Mouse (Mus musculus) myocyte (in vitro differentiated cells): ENCODE measurements around the gene Itpripl1.

Experiments used
- CEBPB ChIP-seq: IDR thresholded peaks from 2 replicates; pipeline ENCODE4 v1.6.1; 2011; ENCODE audit warnings: mild to moderate bottlenecking, moderate library complexity; ENCODE audit not compliant: poor library complexity, insufficient read depth, severe bottlenecking
- MYOD1 ChIP-seq, 3 experiments: IDR thresholded peaks; one replicate each; pipeline ENCODE4 v1.6.1; 2011; ENCODE audit warnings: control low read depth in 2 of 3, low read depth in 2 of 3, mild to moderate bottlenecking in 2 of 3, moderate library complexity in 1 of 3; ENCODE audit not compliant: insufficient read length in 2 of 3, control insufficient read depth in 1 of 3
- POLR2A ChIP-seq: IDR thresholded peaks from one replicate; pipeline ENCODE4 v1.6.1; 2011; ENCODE audit warnings: low read depth, mild to moderate bottlenecking, control low read depth, moderate library complexity; ENCODE audit not compliant: insufficient read length
- POLR2AphosphoS2 ChIP-seq: IDR thresholded peaks from one replicate; pipeline ENCODE4 v1.6.1; 2011; ENCODE audit warnings: low read depth, control low read depth; ENCODE audit not compliant: insufficient read length

DNA sequence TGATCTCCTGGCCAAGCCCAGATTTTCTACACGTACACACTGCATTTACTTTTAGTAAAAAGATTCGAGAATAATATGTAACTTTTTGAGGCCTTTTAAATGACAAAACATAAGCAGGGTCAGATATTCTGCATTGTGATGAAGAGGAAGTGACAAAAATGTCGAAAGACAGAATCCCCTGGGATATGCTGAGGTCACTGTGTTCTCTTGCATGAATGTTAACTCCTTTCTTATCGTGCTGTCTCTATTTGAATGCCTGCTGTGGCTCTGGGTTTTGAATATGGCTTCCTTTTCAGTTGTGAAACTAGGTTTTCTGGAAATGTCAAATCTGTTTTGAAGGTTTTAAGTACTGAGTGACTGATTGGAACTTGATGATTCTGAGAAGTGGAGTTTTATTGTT, 22.4 kb upstream of the Itpripl1 start:
- TF ChIP-seq POLR2A, result no peak
- TF ChIP-seq CEBPB, result no peak
- no peak for TF ChIP-seq MYOD1 (IDR thresholded peaks at IDR 0.05; ENCODE audit: control insufficient read depth in 1 of 3, insufficient read length in 2 of 3, low read depth in 2 of 3)
- TF ChIP-seq POLR2AphosphoS2, result no peak
